Mouse (Mus musculus) limb, embryonic 14.5 days (tissue): ENCODE results near the gene Slc24a1. TPM values are rescaled to one million over a fixed set of nuclear protein-coding genes. Genes with fewer than 3 reads are reported as not detected.
A peak's percentile ranks its signal among the peaks of the same experiment; 100 is the strongest.

Experiments used
- ATAC-seq: fragments of 200-750 bp; cut with Nextera tagmentation; 2 replicates; pipeline ENCODE4 v1.8.0; 2017; ENCODE audit warnings: low read depth, moderate number of reproducible peaks, moderate TSS enrichment; ENCODE audit not compliant: low FRiP score
- DNase-seq: peaks from one replicate; pipeline ENCODE4 v3.0.0-alpha.2; 2015; ENCODE audit warnings: low spot score
- H3K27ac ChIP-seq: fragments of 300-500 bp; sonication (generic); replicated peaks from 2 replicates; pipeline ENCODE4 v1.5.1; 2014; ENCODE audit warnings: low read depth, mild to moderate bottlenecking, low read length, moderate library complexity, mixed read lengths
- H3K27me3 ChIP-seq: fragments of 300-500 bp; sonication (generic); 2 replicates; pipeline ENCODE4 v1.6.1; 2014; ENCODE audit warnings: low read length, mixed read lengths; ENCODE audit not compliant: control insufficient read depth, insufficient read depth
- H3K36me3 ChIP-seq: fragments of 300-500 bp; sonication (generic); 2 replicates; pipeline ENCODE4 v1.6.1; 2014; ENCODE audit warnings: mild to moderate bottlenecking, low read length, moderate library complexity, mixed read lengths; ENCODE audit not compliant: control insufficient read depth, insufficient read depth
- H3K4me1 ChIP-seq: fragments of 300-500 bp; sonication (generic); 2 replicates; pipeline ENCODE4 v1.6.1; 2014; ENCODE audit warnings: antibody characterized with exemption, low read length, mixed read lengths; ENCODE audit not compliant: control insufficient read depth, insufficient read depth
- H3K4me2 ChIP-seq: fragments of 300-500 bp; sonication (generic); replicated peaks from 2 replicates; pipeline ENCODE4 v1.6.1; 2014; ENCODE audit warnings: low read depth, mild to moderate bottlenecking, low read length, moderate library complexity; ENCODE audit not compliant: severe bottlenecking
- H3K4me3 ChIP-seq: fragments of 300-500 bp; sonication (generic); replicated peaks from 2 replicates; pipeline ENCODE4 v1.5.1; 2014; ENCODE audit warnings: low read length
- H3K9ac ChIP-seq: fragments of 300-500 bp; sonication (generic); 2 replicates; pipeline ENCODE4 v1.6.1; 2014; ENCODE audit warnings: mild to moderate bottlenecking, low read depth, low read length, moderate library complexity; ENCODE audit not compliant: severe bottlenecking
- H3K9me3 ChIP-seq: fragments of 300-500 bp; sonication (generic); 2 replicates; pipeline ENCODE4 v1.6.1; 2016; ENCODE audit warnings: low read length; ENCODE audit not compliant: control insufficient read depth
- POLR2A ChIP-seq: fragments of 200-500 bp; IDR thresholded peaks from 2 replicates; pipeline ENCODE4 v1.8.0; 2012; ENCODE audit warnings: inconsistent platforms, mild to moderate bottlenecking, moderate library complexity, borderline replicate concordance; ENCODE audit not compliant: insufficient read depth, insufficient read length; ENCODE audit errors: extremely low read depth
- WGBS: fragments of 180-500 bp; shearing (Covaris S2); extraction: QIAGEN DNeasy Blood & Tissue Kit; methylation state at CpG from one replicate; pipeline ENCODE4 v1.1.7; 2014; 5-methylcytosine and 5-hydroxymethylcytosine counted together
- polyA plus RNA-seq, 2 experiments: library from polyadenylated mRNA; depleted of rRNA in 1 of 2; stranded (reverse) in 1 of 2; unstranded in 1 of 2; fragments of >200 nt; fragmentation: Nextera tagmentation in 1 of 2; extraction: Ambion mirVana in 1 of 2; gene quantifications; 2 replicates each; pipeline versions ENCODE4 v1.2.1 to v1.2.3; 2012 to 2014

The Slc24a1 gene
- polyA plus RNA-seq, 2 experiments, result 0.03 to 0.06 TPM

GRCm38 (mm10) chr9:64938535-64938934 is 12.9 kb downstream of the Slc24a1 start:
- 75% methylated on average over 5 of the region's 5 CpGs for WGBS
- no peaks in the 10 kb centered on the region for H3K27me3 ChIP-seq
- H3K4me2 ChIP-seq, result no peak overlapping the region
- no peak overlapping the region for H3K27ac ChIP-seq
- H3K36me3 ChIP-seq, result no peaks in the 10 kb centered on the region
- H3K9me3 ChIP-seq, result no peaks in the 10 kb centered on the region
- ATAC-seq, result no peak
- no peak for TF ChIP-seq POLR2A
- DNase-seq, result no peak
- H3K4me1 ChIP-seq, result peaks cover 20% of the 10 kb centered on the region
- no peak overlapping the region for H3K9ac ChIP-seq
- no peak overlapping the region for H3K4me3 ChIP-seq

- no peak overlapping the region for H3K27ac ChIP-seq
- no peak overlapping the region for H3K4me2 ChIP-seq
- TF ChIP-seq POLR2A, result no peak
- H3K4me3 ChIP-seq, result no peak overlapping the region
- DNase-seq (no peak), ATAC-seq (no peak)
- no peaks in the 10 kb centered on the region for H3K36me3 ChIP-seq
- H3K27me3 ChIP-seq, result no peaks in the 10 kb centered on the region
- H3K4me1 ChIP-seq, result peaks cover 20% of the 10 kb centered on the region
- no peak overlapping the region for H3K9ac ChIP-seq
- no peaks in the 10 kb centered on the region for H3K9me3 ChIP-seq
- WGBS, result 61% methylated on average over 5 of the region's 5 CpGs
These were observed 13.9 kb downstream of the Slc24a1 start for GRCm38 (mm10) chr9:64937491-64937890.

GRCm38 (mm10) chr9:64936508-64936907 is 14.9 kb downstream of the Slc24a1 start:
- Histone ChIP-seq H3K4me1 (peaks cover 17% of the 10 kb centered on the region), H3K9me3 (no peaks in the 10 kb centered on the region), H3K4me3 (no peak overlapping the region), H3K4me2 (no peak overlapping the region), H3K27me3 (no peaks in the 10 kb centered on the region), H3K9ac (no peak overlapping the region), H3K36me3 (no peaks in the 10 kb centered on the region), H3K27ac (no peak overlapping the region)
- 9% methylated on average over 6 of the region's 6 CpGs for WGBS
- ATAC-seq (no peak), DNase-seq (peak; percentile 35)
- TF ChIP-seq POLR2A, result no peak

- no peak overlapping the region for H3K9ac ChIP-seq
- no peaks in the 10 kb centered on the region for H3K36me3 ChIP-seq
- no peak for TF ChIP-seq POLR2A
- peak overlapping the region; percentile 26; the same call in 1 of the 2 replicates for H3K4me2 ChIP-seq
- peaks cover 9% of the 10 kb centered on the region; the same call in 1 of the 2 replicates for H3K4me1 ChIP-seq
- H3K9me3 ChIP-seq, result no peaks in the 10 kb centered on the region
- peak; percentile 74 for ATAC-seq
- WGBS, result 39% methylated on average over 15 of the region's 15 CpGs
- 0 out of 2 replicates have a peak overlapping the region, but pooled peaks have one; percentile 9 for H3K27ac ChIP-seq
- DNase-seq, result peak; percentile 28
- no peak overlapping the region; the same call in 1 of the 2 replicates for H3K4me3 ChIP-seq
- no peaks in the 10 kb centered on the region for H3K27me3 ChIP-seq
These were observed 17.2 kb downstream of the Slc24a1 start for GRCm38 (mm10) chr9:64934015-64934754.

- no peak for ATAC-seq
- no peak for TF ChIP-seq POLR2A
- Histone ChIP-seq H3K9me3 (no peaks in the 10 kb centered on the region), H3K4me3 (no peak overlapping the region), H3K27ac (no peak overlapping the region), H3K9ac (no peak overlapping the region), H3K36me3 (no peaks in the 10 kb centered on the region), H3K4me1 (peaks cover 9% of the 10 kb centered on the region; the same call in 1 of the 2 replicates), H3K4me2 (no peak overlapping the region), H3K27me3 (no peaks in the 10 kb centered on the region)
- DNase-seq, result no peak
- WGBS, result 78% methylated on average over 7 of the region's 7 CpGs
These were observed 19.4 kb downstream of the Slc24a1 start for GRCm38 (mm10) chr9:64931751-64932610.
